Mouse (Mus musculus) heart, postnatal 10 days (tissue): ENCODE results near the gene Klhdc9. TPM values are rescaled to one million over a fixed set of nuclear protein-coding genes. Genes with fewer than 3 reads are reported as not detected.
A peak's percentile ranks its signal among the peaks of the same experiment; 100 is the strongest.
"Not testable (repeated sequence)": the region's sequence is repeated elsewhere in the genome, so short reads cannot be mapped to it uniquely, and the experiment has no call there.

ENCODE experiments used
- DNase-seq, 2 experiments: peaks; one replicate each; pipeline ENCODE4 v3.0.0; 2021
- intact Hi-C: fragments of 180-260 bp; cut with DNase I; formaldehyde crosslinking; loops from one replicate; pipeline ENCODE4 v1.15.1; 2025
- total RNA-seq, 2 experiments: library from RNA; stranded (reverse); gene quantifications; 2 replicates each; pipeline ENCODE4 v1.2.3; 2021

Gene Klhdc9
- total RNA-seq, 2 experiments from 2014 or later, result 0.60 to 0.65 TPM

GRCm38 (mm10) chr1:171358421-171358820 is 2.2 kb downstream of the Klhdc9 start:
- intact Hi-C loops, result loop anchor here (5.0 kb wide), 1 partner anchor 246 kb away; the partner anchor contains the start of gene Cfap126

GRCm38 (mm10) chr1:171356814-171357213 is 3.8 kb downstream of the Klhdc9 start:
- no peak for DNase-seq
- intact Hi-C loops, result loop anchor here (1.0 to 5.0 kb wide), 2 partner anchors 36 to 245 kb away; partner anchors contain the start of gene Cfap126

More at GRCm38 (mm10) chr1:171358421-171358820, 2.2 kb downstream of the Klhdc9 start:
- peak in 1 of 2 experiments; percentile 29 for DNase-seq

GRCm38 (mm10) chr1:171355812-171356340 is 4.7 kb downstream of the Klhdc9 start:
- intact Hi-C loops, result loop anchor here (5.0 kb wide), 1 partner anchor 244 kb away; the partner anchor contains the start of gene Cfap126
- DNase-seq, result no peak

- no peak for DNase-seq
- intact Hi-C loops, result no loop called here
Measured at GRCm38 (mm10) chr1:171349210-171349609, 11.4 kb downstream of the Klhdc9 start.

GRCm38 (mm10) chr1:171348665-171349064 is 11.9 kb downstream of the Klhdc9 start:
- peak in 1 of 2 experiments; percentile 22 for DNase-seq
- intact Hi-C loops, result no loop called here

- DNase-seq, result no peak
- intact Hi-C loops, result no loop called here
Measured at GRCm38 (mm10) chr1:171346095-171346450, 14.5 kb downstream of the Klhdc9 start.

- intact Hi-C loops, result no loop called here
- peak; percentile 92 to 95 for DNase-seq
Measured at GRCm38 (mm10) chr1:171345225-171346094, 15.1 kb downstream of the Klhdc9 start, which contains the start of the genes Nit1 and Pfdn2. Nit1 (minus strand) TSS chr1:171345646. Pfdn2 (plus strand) TSS chr1:171345670.

GRCm38 (mm10) chr1:171344715-171345114 is 15.9 kb downstream of the Klhdc9 start:
- intact Hi-C loops, result no loop called here
- DNase-seq, result no peak

- peak; percentile 32 to 46 for DNase-seq
Measured at GRCm38 (mm10) chr1:171343922-171344677, 16.5 kb downstream of the Klhdc9 start.

GRCm38 (mm10) chr1:171342262-171343207 is 18.1 kb downstream of the Klhdc9 start:
- intact Hi-C loops, result no loop called here
- DNase-seq, result no peak

More at GRCm38 (mm10) chr1:171343922-171344677, 16.5 kb downstream of the Klhdc9 start:
- intact Hi-C loops, result no loop called here

- intact Hi-C loops, result no loop called here
- DNase-seq, result peak in 1 of 2 experiments; percentile 36
Measured at GRCm38 (mm10) chr1:171330216-171330560, 30.4 kb downstream of the Klhdc9 start.

- no peak for DNase-seq
- intact Hi-C loops, result loop anchor here (2.0 kb wide), 1 partner anchor 35 kb away; the partner anchor contains the start of gene Ufc1
Measured at GRCm38 (mm10) chr1:171329433-171330215, 31.0 kb downstream of the Klhdc9 start.

GRCm38 (mm10) chr1:171328839-171329432 is 31.7 kb downstream of the Klhdc9 start, which contains the start of gene Dedd:
Dedd (plus strand) TSS chr1:171329145.
- DNase-seq, result peak; percentile 94 to 95
- intact Hi-C loops, result loop anchor here (2.0 kb wide), 1 partner anchor 34 kb away; the partner anchor contains the start of gene Ufc1

- intact Hi-C loops, result loop anchor here (2.0 kb wide), 1 partner anchor 33 kb away; the partner anchor contains the start of gene Ufc1
- DNase-seq, result peak in 1 of 2 experiments; percentile 27
Measured at GRCm38 (mm10) chr1:171328244-171328643, 32.4 kb downstream of the Klhdc9 start.

GRCm38 (mm10) chr1:171326588-171326987 is 34.0 kb downstream of the Klhdc9 start:
- intact Hi-C loops, DNase-seq: not testable (repeated sequence)

- intact Hi-C loops, result no loop called here
- DNase-seq, result no peak
Measured at GRCm38 (mm10) chr1:171325571-171325970, 35.0 kb downstream of the Klhdc9 start.

GRCm38 (mm10) chr1:171322012-171322411 is 38.6 kb downstream of the Klhdc9 start:
- no peak for DNase-seq
- intact Hi-C loops, result no loop called here

GRCm38 (mm10) chr1:171321415-171321814 is 39.2 kb downstream of the Klhdc9 start:
- intact Hi-C loops, result loop anchor here (1.0 to 2.0 kb wide), 2 partner anchors 36 to 59 kb away; no protein-coding TSS in a partner anchor

More at GRCm38 (mm10) chr1:171321415-171321814, 39.2 kb downstream of the Klhdc9 start:
- DNase-seq, result peak in 1 of 2 experiments; percentile 51
